Comparison of ENCODE assay signal across 25 mouse cellular contexts in the genomic region with DNA sequence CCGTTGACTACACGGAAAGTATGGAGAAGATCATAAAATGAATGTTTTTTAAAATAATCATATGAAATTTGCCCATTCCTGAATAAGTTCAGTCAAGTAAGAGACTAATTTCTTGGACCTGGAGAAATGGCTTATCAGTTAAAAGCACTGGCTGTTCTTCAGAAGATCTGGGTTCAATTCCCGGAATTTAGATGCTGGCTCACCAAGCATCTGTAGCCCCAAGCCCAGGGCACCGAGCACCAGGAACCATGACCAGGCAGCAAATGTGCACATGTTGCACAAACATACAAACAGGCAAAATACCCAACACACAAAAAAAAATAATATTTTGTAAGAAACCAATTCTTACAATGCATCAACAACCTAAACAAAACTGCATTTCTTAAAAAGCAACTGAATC. TPM values are rescaled to one million over a fixed set of nuclear protein-coding genes. Genes with fewer than 3 reads are reported as not detected.
DNase-seq lines count a peak whose midpoint lies in the region; ATAC-seq and TF ChIP-seq lines count a peak whose summit lies in the region.
"Had no signal": no experiment of that assay in that cellular context is flagged by ENCODE, and none has a peak within 500 bp of the region (broad histone marks: within the 10 kb centered on the region; RNA-seq: fewer than 3 reads in every experiment).

No protein-coding gene starts in this region.

- H3K27ac ChIP-seq in liver, embryonic 13.5 days: peak overlapping the region; percentile 66
- no peak overlapping the region for H3K27ac ChIP-seq in liver, embryonic 16.5 days (ENCODE audit: low read length)
- H3K27ac ChIP-seq in left cerebral cortex, adult 2 months: no peak overlapping the region
- H3K27ac ChIP-seq: embryonic facial prominence, embryonic 10.5 days; embryonic facial prominence, embryonic 13.5 days; forebrain, embryonic 12.5 days; heart, adult 2 months; heart, embryonic 10.5 days; heart, embryonic 13.5 days; hindbrain, embryonic 12.5 days; hindbrain, embryonic 15.5 days had no signal

- no peaks in the 10 kb centered on the region for H3K27me3 ChIP-seq in liver, embryonic 13.5 days
- no peaks in the 10 kb centered on the region for H3K27me3 ChIP-seq in liver, embryonic 16.5 days (ENCODE audit: control insufficient read depth, insufficient read depth, low read depth, low read length)
- H3K27me3 ChIP-seq: embryonic facial prominence, embryonic 13.5 days; forebrain, embryonic 12.5 days; heart, embryonic 13.5 days; hindbrain, embryonic 12.5 days; hindbrain, embryonic 15.5 days had no signal

- whole genome bisulfite sequencing in liver, embryonic 13.5 days (ENCODE audit: insufficient replicate concordance): 62% methylated on average over 4 of the region's 4 CpGs
- 63% methylated on average over 4 of the region's 4 CpGs for WGBS in liver, embryonic 16.5 days (ENCODE audit: insufficient replicate concordance)

- peak; percentile 66 for ATAC-seq in liver, embryonic 13.5 days (ENCODE audit: low read depth)
- 0 out of 2 replicates have a peak, but pooled peaks have one; percentile 19 for ATAC-seq in liver, embryonic 16.5 days (ENCODE audit: low read depth)
- ATAC-seq: CD4-positive, CD25-positive, alpha-beta regulatory T cell, adult 4 months; forebrain, embryonic 16.5 days had no signal

- H3K9ac ChIP-seq in liver, embryonic 13.5 days: peak overlapping the region; percentile 11; the same call in 1 of the 2 replicates
- no peak overlapping the region for H3K9ac ChIP-seq in liver, embryonic 16.5 days (ENCODE audit: low read depth, low read length)
- H3K9ac ChIP-seq: embryonic facial prominence, embryonic 13.5 days; forebrain, embryonic 12.5 days; heart, embryonic 13.5 days; hindbrain, embryonic 12.5 days; hindbrain, embryonic 15.5 days had no signal

- intact Hi-C loops in heart, postnatal 14 days (cut with DNase I): loop anchor here (5.0 kb wide), 1 partner anchor 38 kb away; the partner anchor contains the start of gene Lrp6
- intact Hi-C loops in left cerebral cortex, adult 2 months (cut with DNase I): no loop called here

- no peak for TF ChIP-seq CTCF in left cerebral cortex, adult 2 months (IDR thresholded peaks at IDR 0.05)

- H3K4me2 ChIP-seq in liver, embryonic 13.5 days: peak overlapping the region; percentile 40
- no peak overlapping the region for H3K4me2 ChIP-seq in liver, embryonic 16.5 days (ENCODE audit: low read depth, low read length)
- H3K4me2 ChIP-seq: embryonic facial prominence, embryonic 13.5 days; forebrain, embryonic 12.5 days; heart, embryonic 13.5 days; hindbrain, embryonic 12.5 days; hindbrain, embryonic 15.5 days had no signal

- H3K4me1 ChIP-seq in liver, embryonic 13.5 days (replicated peaks): peaks cover 86% of the 10 kb centered on the region
- peaks cover 45% of the 10 kb centered on the region for H3K4me1 ChIP-seq in liver, embryonic 16.5 days (ENCODE audit: control insufficient read depth, low read depth, low read length)

- H3K36me3 ChIP-seq in liver, embryonic 13.5 days: peaks cover 7% of the 10 kb centered on the region
- no peaks in the 10 kb centered on the region for H3K36me3 ChIP-seq in liver, embryonic 16.5 days (ENCODE audit: control insufficient read depth, insufficient read depth)
- H3K36me3 ChIP-seq: hindbrain, embryonic 15.5 days had no signal

- H3K9me3 ChIP-seq in liver, embryonic 13.5 days (replicated peaks): no peaks in the 10 kb centered on the region
- H3K9me3 ChIP-seq in liver, embryonic 16.5 days (replicated peaks; ENCODE audit: control insufficient read depth, low read length): no peaks in the 10 kb centered on the region
- H3K9me3 ChIP-seq: embryonic facial prominence, embryonic 10.5 days; embryonic facial prominence, embryonic 13.5 days; forebrain, embryonic 12.5 days; heart, embryonic 10.5 days; hindbrain, embryonic 12.5 days; hindbrain, embryonic 15.5 days had no signal

- DNase-seq in c-Kit-positive CD71-positive TER-119-positive erythroid progenitor cells, embryonic 14.5 days (ENCODE audit: low spot score): peak; percentile 44
- DNase-seq in liver, embryonic 13.5 days: peak; percentile 61
- no peak for DNase-seq in thymus, postnatal 25 days
- DNase-seq in heart, postnatal 14 days: no peak
- no peak for DNase-seq in left cerebral cortex, adult 2 months (ENCODE audit: extremely low spot score in 1 of 2, low spot score in 2 of 2)
- DNase-seq: adrenal gland, adult 2 months; adrenal gland, postnatal 14 days; cerebellum, adult 2 months; cerebellum, postnatal 10 days; cerebellum, postnatal 36 days; embryo, embryonic 11 days; gastrocnemius, postnatal 10 days; gastrocnemius, postnatal 36 days; heart, adult 2 months had no signal

- no peak overlapping the region for H3K4me3 ChIP-seq in liver, embryonic 13.5 days (replicated peaks)
- no peak overlapping the region for H3K4me3 ChIP-seq in liver, embryonic 16.5 days (ENCODE audit: low read depth, low read length)
- no peak overlapping the region for H3K4me3 ChIP-seq in left cerebral cortex, adult 2 months
- H3K4me3 ChIP-seq: embryonic facial prominence, embryonic 10.5 days; embryonic facial prominence, embryonic 13.5 days; erythroblast, embryonic 14.5 days; forebrain, embryonic 12.5 days; heart, adult 2 months; heart, embryonic 10.5 days; heart, embryonic 13.5 days; hindbrain, embryonic 12.5 days; hindbrain, embryonic 15.5 days had no signal

RNA-seq across cellular contexts. Expression of gene Lrp6, which starts 37.4 kb away (rescaled TPM):
- polyA plus RNA-seq in liver, embryonic 13.5 days (2015; fragmentation: Nextera tagmentation; extraction: Ambion mirVana): 6.8 and 8.7 TPM in 2 replicates
- polyA plus RNA-seq in liver, embryonic 16.5 days (2015; fragmentation: Nextera tagmentation; extraction: Ambion mirVana): 6.6 and 7.8 TPM in 2 replicates
- 10 to 100 TPM; 56.1 to 62.8 TPM for total RNA-seq in heart, postnatal 14 days (2021)
- 10 to 100 TPM; 47.2 to 48.0 TPM for total RNA-seq in left cerebral cortex, adult 2 months (2021)

Comparison
In these comparisons a context has a peak if more than half of its experiments do, and no peak if none do; other contexts are left out.
1. DNase-seq: peak in c-Kit-positive CD71-positive TER-119-positive erythroid progenitor cells, embryonic 14.5 days (single experiment) and liver, embryonic 13.5 days (single experiment); none in thymus, postnatal 25 days (single experiment), heart, postnatal 14 days (0 of 2) and left cerebral cortex, adult 2 months (0 of 2).